Mouse (Mus musculus): ENCODE measurements around the gene Tpx2.

GRCm38 (mm10) chr2:152815879-152816656 lies 31.7 kb upstream of the Tpx2 start:
- no peak for TF ChIP-seq POLR2A (IDR thresholded peaks at IDR 0.05; ENCODE audit: borderline replicate concordance, insufficient read depth, low read length)
- no peak for TF ChIP-seq CTCF (IDR thresholded peaks at IDR 0.05; ENCODE audit: borderline replicate concordance, insufficient read depth, low read depth, low read length)

All from cerebellum, adult 2 months (tissue).